Mouse (Mus musculus): ENCODE data around the gene Thsd7a. TPM values are rescaled to one million over a fixed set of nuclear protein-coding genes. Genes with fewer than 3 reads are reported as not detected.

Thsd7a gene
- total and polyA plus RNA-seq, 3 experiments: 0.30 TPM; not detected in 2

- H3K4me3 ChIP-seq (replicated peaks in 1 of 3; ENCODE audit: low read depth in 2 of 3, low read length in 2 of 3, poor library complexity in 1 of 3): no peak overlapping the region
- H3K9me3 ChIP-seq (replicated peaks; ENCODE audit: low read length): no peaks in the 10 kb centered on the region
- no peaks in the 10 kb centered on the region for H3K27me3 ChIP-seq (replicated peaks)
- no peak for DNase-seq (ENCODE audit: extremely low read depth)
- H3K79me2 ChIP-seq (replicated peaks; ENCODE audit: control insufficient read depth, extremely low read depth, insufficient read depth, poor library complexity, severe bottlenecking): no peaks in the 10 kb centered on the region
- no peaks in the 10 kb centered on the region for H3K36me3 ChIP-seq (replicated peaks in 1 of 2; ENCODE audit: control insufficient read depth in 1 of 2, insufficient read depth in 1 of 2, low read length in 1 of 2)
- no peak overlapping the region for H3K9ac ChIP-seq (ENCODE audit: insufficient read depth, low read depth)
- no peak for TF ChIP-seq HCFC1 (IDR thresholded peaks at IDR 0.05; ENCODE audit: low read depth, low read length)
- TF ChIP-seq CTCF (conservative IDR thresholded peaks at IDR 0.05 in 1 of 2, IDR thresholded peaks at IDR 0.05 in 1 of 2; ENCODE audit: low read depth in 2 of 2, low read length in 2 of 2): no peak
- TF ChIP-seq ELF1 (IDR thresholded peaks at IDR 0.05; ENCODE audit: low read depth, low read length): no peak
- TF ChIP-seq MEF2A (IDR thresholded peaks at IDR 0.05; ENCODE audit: borderline replicate concordance, low read depth, low read length): no peak
- TF ChIP-seq POLR2A (IDR thresholded peaks at IDR 0.05; ENCODE audit: low read depth, low read length): no peak
- TF ChIP-seq RAD21 (IDR thresholded peaks at IDR 0.05; ENCODE audit: low read depth, low read length): no peak
- TF ChIP-seq ETS1 (conservative IDR thresholded peaks at IDR 0.05; ENCODE audit: low read depth, low read length): no peak
- no peak overlapping the region for H3K27ac ChIP-seq (ENCODE audit: insufficient read depth, low read depth)
- no peak overlapping the region for H3K4me2 ChIP-seq (ENCODE audit: insufficient read depth, low read depth, poor library complexity, severe bottlenecking)
- in situ Hi-C loops (cut with MboI; ENCODE audit: low pct_ligation_motif_present, low pct_unique_long_range_greater_than_20kb, low sequenced_read_pairs) (no loop called here), dilution Hi-C loops (cut with MboI; ENCODE audit: extremely low pct_ligation_motif_present, extremely low pct_unique_long_range_greater_than_20kb, low sequenced_read_pairs) (no loop called here)
- no peaks in the 10 kb centered on the region for H3K4me1 ChIP-seq (ENCODE audit: control insufficient read depth in 1 of 2, insufficient read depth in 2 of 2)
These were observed 120.5 kb downstream of the Thsd7a start for GRCm38 (mm10) chr6:12628637-12629246.

- dilution Hi-C loops (cut with MboI; ENCODE audit: extremely low pct_ligation_motif_present, extremely low pct_unique_long_range_greater_than_20kb, low sequenced_read_pairs): no loop called here
- Histone ChIP-seq H3K27ac (ENCODE audit: insufficient read depth, low read depth) (no peak overlapping the region), H3K4me1 (ENCODE audit: control insufficient read depth in 1 of 2, insufficient read depth in 2 of 2) (no peaks in the 10 kb centered on the region)
These were observed 142.5 kb downstream of the Thsd7a start for GRCm38 (mm10) chr6:12606638-12607246.

More at GRCm38 (mm10) chr6:12606638-12607246, 142.5 kb downstream of the Thsd7a start:
- Histone ChIP-seq H3K36me3 (replicated peaks in 1 of 2; ENCODE audit: control insufficient read depth in 1 of 2, insufficient read depth in 1 of 2, low read length in 1 of 2) (no peaks in the 10 kb centered on the region), H3K9me3 (replicated peaks; ENCODE audit: low read length) (no peaks in the 10 kb centered on the region), H3K4me3 (replicated peaks in 1 of 3; ENCODE audit: low read depth in 2 of 3, low read length in 2 of 3, poor library complexity in 1 of 3) (no peak overlapping the region), H3K27me3 (replicated peaks) (no peaks in the 10 kb centered on the region), H3K79me2 (replicated peaks; ENCODE audit: control insufficient read depth, extremely low read depth, insufficient read depth, poor library complexity, severe bottlenecking) (no peaks in the 10 kb centered on the region), H3K4me2 (ENCODE audit: insufficient read depth, low read depth, poor library complexity, severe bottlenecking) (no peak overlapping the region), H3K9ac (ENCODE audit: insufficient read depth, low read depth) (no peak overlapping the region)
- TF ChIP-seq ZNF384 (IDR thresholded peaks at IDR 0.05; ENCODE audit: low read depth, low read length) (no peak), JUN (IDR thresholded peaks at IDR 0.05; ENCODE audit: insufficient read depth, low read depth, low read length) (no peak), GABPA (IDR thresholded peaks at IDR 0.05; ENCODE audit: insufficient replicate concordance, low read depth, low read length) (no peak), MYC (IDR thresholded peaks at IDR 0.05; ENCODE audit: low read depth, low read length) (no peak), SMC3 (IDR thresholded peaks at IDR 0.05; ENCODE audit: low read depth, low read length) (no peak), IRF4 (IDR thresholded peaks at IDR 0.05; ENCODE audit: low read depth, low read length) (no peak), PAX5 (IDR thresholded peaks at IDR 0.05; ENCODE audit: low read length) (no peak), JUND (conservative IDR thresholded peaks at IDR 0.05; ENCODE audit: low read depth, low read length) (no peak), TCF12 (IDR thresholded peaks at IDR 0.05; ENCODE audit: low read depth, low read length) (no peak), NRF1 (IDR thresholded peaks at IDR 0.05; ENCODE audit: low read depth, low read length) (no peak), USF2 (conservative IDR thresholded peaks at IDR 0.05; ENCODE audit: low read depth, low read length) (no peak), BHLHE40 (IDR thresholded peaks at IDR 0.05; ENCODE audit: low read depth, low read length) (no peak), POLR2A (IDR thresholded peaks at IDR 0.05; ENCODE audit: low read depth, low read length) (no peak), EP300 (IDR thresholded peaks at IDR 0.05; ENCODE audit: low read length) (no peak), MAFK (IDR thresholded peaks at IDR 0.05; ENCODE audit: insufficient replicate concordance, low read length) (no peak), MXI1 (IDR thresholded peaks at IDR 0.05; ENCODE audit: low read depth, low read length) (no peak), E2F4 (IDR thresholded peaks at IDR 0.05; ENCODE audit: insufficient replicate concordance, low read depth, low read length) (no peak), ZMIZ1 (IDR thresholded peaks at IDR 0.05; ENCODE audit: low read depth, low read length) (no peak), UBTF (IDR thresholded peaks at IDR 0.05; ENCODE audit: low read depth, low read length) (no peak)
- in situ Hi-C loops (cut with MboI; ENCODE audit: low pct_ligation_motif_present, low pct_unique_long_range_greater_than_20kb, low sequenced_read_pairs): no loop called here
- DNase-seq (ENCODE audit: extremely low read depth): no peak
